Mouse (Mus musculus) embryo, embryonic 10 days (tissue): ENCODE data around the gene Angel2.
"Not testable (repeated sequence)": the region's sequence is repeated elsewhere in the genome, so short reads cannot be mapped to it uniquely, and the experiment has no call there.

Experiments used
- DNase-seq: peaks from one replicate; pipeline ENCODE4 v3.0.0-alpha.2; 2015; ENCODE audit warnings: low spot score

Angel2 gene

DNA sequence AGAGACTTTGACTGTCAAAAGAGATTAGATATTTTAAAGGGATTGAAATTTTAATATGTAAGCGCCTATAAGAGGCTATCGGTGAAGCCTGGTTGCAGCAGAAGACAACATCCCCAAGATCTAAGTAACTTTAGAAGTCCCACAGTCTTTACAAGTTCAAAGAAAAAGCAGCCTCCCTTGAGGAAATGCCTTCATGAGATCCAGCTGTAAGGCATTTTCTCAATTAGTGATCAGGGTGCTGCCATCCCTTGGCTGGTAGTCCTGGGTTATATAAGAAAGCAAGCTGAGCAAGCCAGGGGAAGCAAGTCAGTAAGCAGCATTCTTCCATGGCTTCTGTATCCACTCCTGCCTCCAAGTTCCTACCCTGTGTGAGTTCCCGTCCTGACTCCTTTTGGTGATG is at the start of gene Angel2:
Angel2 (plus strand) TSS at position 301 of the 400 bp plus-strand sequence.
- DNase-seq: not testable (repeated sequence)

DNA sequence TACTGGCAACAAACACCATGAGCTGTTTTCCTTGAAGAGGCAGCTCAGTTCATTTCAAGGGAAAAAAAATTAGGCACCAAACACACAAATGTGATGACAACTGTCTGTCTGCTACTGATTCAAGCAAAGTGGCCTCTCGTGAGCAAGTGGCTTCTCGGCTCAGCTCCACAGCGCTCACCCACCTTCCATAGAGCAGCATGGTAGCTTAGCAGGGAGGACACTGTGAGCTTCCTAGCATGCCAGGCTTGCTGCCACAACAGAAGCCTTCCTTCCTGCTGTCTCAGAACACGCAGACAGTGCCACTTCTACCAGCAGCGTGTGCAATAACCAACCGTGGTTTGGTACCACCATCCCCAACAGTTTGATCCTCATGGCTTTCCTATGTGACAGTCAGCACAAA is 49.2 kb upstream of the Angel2 start:
- DNase-seq: no peak

DNA sequence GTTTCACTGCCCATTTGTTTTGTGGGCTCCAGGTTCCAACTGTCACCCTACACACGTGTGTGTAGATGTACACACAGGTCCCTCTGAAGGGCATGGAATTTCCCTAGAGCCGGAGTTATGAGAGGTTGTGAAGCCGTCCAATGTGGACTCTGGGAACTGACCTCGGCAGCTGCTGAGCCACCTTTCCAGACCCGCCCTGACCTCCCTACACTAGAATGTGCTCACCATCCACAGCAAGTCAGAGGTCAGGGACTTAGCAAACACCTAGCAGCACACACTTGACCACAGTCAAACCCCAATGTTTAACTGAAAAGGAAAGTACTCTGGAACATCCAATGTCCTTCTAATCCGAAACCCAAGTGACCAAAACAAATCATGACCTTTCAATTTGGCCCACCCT is 44.3 kb upstream of the Angel2 start:
- DNase-seq: no peak

DNA sequence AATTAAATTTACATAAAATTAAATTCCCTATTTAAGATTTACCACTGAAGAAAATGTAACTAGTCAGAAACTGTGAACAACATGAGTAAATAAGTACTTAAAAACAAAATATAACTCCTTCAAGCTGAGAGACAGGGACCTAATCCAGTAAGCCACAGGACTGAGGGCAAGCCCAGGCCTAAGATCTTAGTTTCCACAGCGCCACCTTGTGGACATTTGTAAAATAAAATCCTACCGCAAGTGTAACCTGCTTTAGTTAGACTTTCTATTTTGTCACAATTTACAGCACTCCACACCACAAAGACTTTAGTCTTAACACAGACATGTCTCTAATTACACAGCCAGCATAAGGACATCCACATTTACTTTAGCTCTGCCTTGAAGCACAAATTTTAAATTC is 43.5 kb upstream of the Angel2 start:
- DNase-seq: peak; percentile 86

DNA sequence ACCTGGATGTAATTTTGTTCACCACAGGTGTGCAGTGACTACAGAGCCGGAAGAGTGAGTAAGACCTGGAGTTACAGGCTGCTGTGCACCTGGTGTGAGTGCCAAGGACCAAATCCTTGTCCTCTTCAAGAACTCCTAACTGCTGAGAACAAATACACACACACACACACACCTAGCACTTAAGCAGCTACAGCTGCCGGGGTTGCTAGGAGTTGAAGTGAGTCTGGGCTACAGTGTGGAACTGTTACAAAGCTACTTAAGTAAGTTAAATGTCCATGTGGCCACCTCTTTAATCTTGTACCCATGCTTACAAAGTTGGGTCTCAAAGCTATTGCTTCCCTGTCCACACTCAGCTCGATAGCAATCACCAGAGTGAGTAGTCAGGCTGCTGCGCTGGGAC is 38.9 kb upstream of the Angel2 start:
- no peak for DNase-seq

DNA sequence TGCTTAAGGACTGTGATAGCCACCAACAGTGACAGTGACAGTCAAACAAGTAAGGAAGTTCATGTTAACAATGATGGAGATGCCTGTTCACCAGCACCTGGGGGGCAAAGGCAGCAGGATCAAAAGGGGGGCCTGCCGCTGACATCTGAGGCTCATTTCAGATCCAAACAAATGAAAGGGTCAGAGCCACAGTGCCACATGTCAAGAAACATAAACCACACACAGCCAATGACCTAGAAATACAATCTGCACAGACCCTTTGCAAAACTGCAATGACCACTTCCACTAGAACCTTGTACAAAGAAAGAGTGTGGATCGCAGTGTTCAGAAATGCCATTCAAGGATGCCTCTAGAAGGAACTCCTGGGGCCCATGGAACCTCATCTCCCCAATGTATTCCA is 36.9 kb upstream of the Angel2 start:
- no peak for DNase-seq

DNA sequence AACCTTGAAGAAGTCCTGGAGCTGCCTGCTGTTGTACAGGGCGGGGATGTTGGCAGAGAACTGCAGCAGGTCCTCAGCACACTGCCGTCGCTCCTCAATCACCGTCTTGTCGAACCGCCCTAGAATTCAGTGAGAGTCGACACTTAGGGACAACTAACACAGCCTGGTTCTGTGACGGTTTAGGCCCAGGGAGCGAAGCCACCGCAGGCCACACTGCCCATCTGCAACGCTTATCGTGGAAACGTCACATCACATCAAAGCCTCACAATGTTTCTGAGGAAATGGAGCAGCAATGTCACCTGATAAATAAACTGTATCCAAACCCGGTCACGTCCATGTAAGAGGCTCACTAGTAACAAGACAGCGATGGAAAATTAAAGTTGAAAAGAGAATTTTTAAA is 36.3 kb upstream of the Angel2 start:
- DNase-seq: no peak

DNA sequence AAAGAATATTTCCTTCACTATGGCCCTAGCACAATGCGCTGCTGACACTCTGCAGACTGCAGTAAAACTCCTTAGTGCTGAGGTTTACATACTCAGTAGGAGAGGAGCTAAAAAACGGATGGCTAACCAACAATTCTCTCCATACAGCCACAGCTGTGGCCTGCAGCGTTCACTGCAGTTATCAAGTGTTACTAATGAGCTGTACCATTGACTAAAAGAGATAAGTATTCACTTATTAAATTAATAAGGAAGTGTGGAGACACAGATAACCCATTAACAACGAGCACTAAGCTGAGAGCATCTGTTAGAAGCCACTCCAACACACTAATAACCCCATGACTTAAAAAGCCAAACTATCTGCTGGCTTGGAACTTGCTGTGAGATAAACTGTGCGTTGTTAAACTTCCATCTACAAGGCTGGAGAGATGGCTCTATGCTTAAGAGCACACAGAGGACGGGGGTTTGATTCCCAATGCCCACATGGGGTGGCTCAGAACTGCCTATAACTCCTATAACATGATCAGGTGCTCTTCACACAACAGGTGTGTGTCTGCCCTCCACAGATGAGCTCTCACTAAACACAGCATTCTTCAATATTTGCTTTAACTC is 31.2 kb upstream of the Angel2 start:
- DNase-seq: no peak

DNA sequence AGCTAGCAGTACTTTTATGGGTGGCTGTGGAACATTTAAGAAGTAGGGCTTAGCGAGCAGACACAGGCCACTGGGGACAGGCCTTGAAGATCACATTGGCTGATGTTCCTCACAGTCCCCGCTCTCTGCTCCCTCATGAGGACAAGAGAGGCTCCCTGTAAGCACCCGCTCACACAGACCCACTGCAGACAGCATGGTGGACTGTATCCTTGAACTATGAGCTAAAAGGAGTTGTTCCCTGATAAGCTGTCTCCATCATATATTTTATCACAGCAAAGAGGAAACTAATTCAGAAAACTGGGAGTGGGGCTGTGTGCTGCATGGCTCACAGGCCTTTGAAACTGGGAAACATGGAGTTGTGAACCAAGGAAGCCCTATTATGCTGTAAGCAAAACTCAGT is 26.7 kb upstream of the Angel2 start:
- no peak for DNase-seq

DNA sequence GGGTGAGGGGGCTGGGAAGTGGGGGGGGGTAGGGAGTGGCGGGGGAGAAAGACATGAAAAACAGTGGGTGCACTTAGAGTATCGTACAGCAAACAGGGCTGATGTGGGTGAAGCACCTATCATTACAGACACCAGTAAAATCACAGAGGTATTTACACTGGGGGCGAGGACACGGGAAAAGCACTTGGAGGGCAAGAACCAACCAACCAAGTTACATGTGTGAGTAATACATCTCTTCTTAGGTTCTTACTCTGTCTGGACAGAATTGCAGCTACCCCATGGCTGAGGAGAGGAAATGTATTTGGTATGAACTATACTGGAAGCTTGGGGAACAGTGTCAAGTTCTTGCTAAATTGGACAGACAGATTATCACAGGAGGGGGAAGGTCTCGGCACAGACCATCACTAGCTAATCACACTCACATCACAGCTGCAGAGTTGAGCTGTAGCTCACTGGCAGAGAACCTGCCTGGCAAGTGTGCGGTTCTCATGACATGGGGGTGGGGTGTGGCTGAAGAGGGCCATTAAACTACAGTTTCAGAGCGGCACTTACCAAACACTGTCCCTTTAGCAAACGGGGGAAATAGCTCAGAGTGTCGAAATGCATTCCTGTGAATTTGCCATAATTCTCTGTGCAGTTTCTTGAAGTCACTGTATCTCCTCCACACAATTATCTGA is 25.9 kb upstream of the Angel2 start:
- no peak for DNase-seq

DNA sequence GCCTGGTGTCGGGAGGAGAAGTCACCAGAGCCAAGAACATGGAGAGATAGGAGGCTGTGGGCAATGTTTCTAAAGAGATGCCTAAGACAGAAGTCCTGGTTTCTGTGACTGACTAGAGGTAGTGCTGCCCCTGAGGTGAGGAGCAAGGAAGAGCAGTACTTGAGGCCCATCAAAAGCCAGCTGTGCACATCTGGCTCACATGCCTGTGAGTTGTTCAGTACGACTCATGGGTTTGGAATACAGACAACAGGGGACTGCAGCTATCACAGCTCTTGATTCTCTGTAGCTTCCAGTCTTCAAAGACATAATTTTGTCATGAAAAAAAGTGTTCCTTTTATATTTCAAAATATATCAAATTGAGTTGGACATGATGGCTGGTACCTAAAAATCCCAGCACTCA is 23.8 kb upstream of the Angel2 start:
- no peak for DNase-seq

DNA sequence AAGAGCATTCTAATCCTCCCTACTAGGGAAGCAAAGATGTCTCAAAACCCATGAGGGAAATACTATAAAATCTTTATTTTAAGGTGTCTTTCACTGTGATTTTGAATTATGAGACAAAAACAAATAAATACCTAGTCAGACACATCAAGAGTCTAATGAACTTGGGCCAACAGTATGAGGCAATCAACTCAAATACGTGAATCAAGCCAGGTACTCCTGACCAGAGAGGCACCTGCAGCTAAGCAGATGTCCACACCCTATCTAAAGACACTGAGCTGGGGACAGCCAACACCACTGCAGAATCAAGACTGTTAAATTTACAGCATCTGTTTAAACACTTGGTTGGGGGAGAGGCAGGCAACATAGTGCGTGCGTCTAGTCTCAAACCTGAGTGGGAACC is 20.8 kb upstream of the Angel2 start:
- no peak for DNase-seq

DNA sequence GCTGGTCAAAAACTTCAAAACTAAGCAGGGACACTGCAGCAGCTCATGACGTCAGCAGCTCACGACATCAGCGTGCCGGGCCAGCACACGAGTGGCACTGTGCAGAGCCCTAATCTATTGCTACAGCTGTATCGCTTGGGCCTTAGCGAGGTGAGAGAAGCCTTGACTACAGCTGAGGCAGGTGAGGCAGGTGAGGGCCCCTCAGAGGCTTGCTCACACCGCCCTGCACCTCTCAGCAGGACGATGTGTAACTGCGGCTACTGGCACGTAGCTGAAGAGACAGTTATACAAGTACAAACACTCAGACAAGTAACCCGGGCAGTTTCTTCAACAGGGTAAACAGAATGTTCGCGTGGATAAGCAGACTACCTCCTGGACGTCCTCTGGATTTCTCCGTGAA is 20.2 kb upstream of the Angel2 start:
- DNase-seq: no peak

DNA sequence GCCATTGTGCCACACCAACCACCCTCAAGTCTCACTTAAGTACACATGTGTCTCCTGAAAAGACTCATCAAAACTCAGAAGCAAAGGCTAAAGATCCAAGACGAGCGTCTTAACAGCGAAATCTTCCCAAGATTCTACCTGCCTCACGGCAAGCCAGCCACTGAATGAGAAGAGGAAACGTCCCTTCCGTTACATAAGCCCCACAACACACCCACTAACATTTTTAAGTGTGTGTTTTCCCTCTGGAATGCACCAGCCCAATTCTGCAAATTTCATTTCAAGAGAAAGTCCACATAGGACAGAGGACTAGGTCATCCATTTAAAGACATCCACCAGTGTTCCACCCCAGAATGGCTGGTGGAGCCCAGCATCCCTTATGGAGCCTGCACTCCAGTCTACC is 14.1 kb upstream of the Angel2 start:
- DNase-seq: no peak

DNA sequence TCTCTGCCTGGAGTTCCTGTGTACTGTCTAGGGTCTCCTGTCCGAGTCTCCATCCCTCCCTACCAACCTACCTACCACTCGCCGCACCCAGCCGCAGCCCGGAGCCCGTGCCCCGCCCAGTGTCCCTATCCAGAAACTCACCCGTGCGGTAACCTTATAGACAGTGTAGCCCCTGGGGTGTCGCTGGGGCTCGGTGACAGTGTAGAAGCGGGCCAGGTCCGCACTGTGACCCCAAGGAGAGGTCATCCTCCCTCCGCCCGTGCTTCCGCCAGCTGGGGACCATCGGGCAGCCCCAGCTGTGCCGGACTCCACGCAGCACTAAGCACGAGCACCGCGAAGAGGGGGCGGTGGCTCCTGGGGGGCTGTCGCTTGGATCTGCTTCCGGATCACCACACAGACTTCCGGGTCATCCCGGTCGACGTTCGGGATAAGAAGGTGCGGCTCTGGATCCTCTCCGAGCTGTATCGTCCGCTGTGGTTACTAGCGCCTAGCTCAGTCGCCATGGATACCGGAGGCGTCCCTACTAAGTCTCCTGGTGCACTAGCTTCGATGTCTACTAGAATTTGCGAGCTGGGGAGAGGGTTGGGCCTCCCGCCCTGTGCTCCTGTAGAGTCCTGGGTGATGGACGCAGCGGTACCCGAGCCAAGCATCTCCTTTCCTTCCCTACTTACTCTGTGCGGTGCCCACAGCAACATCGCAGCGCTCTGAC is 13.3 kb upstream of the Angel2 start, which contains the start of gene Rps6kc1:
Rps6kc1 (minus strand) TSS at position 356 of the 709 bp plus-strand sequence.
- peak; percentile 86 for DNase-seq

DNA sequence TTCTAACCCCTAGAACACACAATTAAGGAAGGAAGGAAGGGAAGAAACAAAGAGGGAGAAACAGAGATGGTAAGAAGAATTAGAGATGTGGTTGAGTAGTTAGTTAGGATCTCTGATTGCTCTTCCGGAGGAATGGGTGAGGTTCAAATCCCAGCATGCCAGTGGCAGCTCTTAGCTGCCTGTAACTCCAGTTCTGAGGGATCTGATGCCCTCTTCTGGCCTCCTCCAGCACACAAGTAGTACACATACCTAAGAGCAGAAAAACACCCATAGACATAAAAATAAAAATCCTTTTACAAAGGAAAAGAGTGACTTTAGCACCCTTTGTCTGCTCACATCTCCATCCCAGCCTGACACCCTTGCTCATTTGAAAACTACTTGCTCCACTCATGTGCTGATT is 12.3 kb upstream of the Angel2 start:
- no peak for DNase-seq

DNA sequence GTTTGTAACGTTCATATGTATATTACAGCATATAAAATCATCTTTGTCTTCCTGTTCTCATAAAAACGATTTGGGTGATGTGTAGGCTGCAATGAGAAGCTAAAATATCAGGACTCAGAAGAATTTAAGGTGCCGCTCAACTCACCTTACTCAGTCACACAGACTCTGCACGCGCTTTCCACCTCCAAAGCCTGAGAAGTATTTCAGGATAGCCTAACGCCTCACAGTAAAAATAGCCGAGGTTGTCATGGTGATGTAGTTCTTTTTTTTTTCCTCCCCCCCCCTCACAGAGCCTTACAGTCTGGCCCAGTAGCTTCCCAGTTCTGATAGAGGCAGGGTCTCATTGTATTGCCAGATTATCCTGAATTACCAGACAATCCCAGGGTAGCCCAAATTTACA is 6.0 kb upstream of the Angel2 start:
- DNase-seq: no peak

DNA sequence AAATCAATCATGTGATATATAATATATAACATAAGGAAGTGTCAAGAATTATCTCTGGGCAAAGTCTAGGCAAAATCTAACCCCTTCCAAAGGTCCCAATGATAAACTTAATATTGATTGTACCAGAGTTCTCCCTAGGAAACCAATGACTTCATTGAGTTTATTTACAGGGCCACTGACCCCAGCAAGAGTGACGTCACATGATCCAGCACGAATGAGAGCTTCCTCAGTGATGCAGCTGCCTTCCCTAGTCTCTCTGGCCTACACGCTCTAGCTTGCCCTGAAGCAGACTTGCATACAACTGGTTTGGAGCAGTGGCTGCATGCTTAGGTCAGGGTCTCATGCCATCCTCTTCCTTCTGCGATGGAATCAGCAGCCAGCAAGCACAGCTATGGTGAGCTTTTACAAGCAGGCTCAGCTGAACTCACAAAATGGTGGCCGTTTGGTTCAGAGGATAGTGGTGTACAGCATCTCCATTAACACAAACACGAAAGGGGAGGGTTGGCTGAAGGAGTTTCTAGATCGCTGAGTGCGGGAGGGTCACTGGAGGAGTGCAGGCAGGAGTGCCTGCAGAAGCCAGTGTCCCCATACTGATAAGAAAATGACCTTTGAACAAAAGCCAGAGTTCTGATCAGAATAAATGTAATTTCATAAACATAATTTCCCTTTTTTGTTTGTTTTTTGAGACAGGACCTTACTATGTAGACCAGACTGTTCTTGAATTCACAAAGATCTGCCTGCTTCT is 5.0 kb upstream of the Angel2 start:
- DNase-seq: no peak

DNA sequence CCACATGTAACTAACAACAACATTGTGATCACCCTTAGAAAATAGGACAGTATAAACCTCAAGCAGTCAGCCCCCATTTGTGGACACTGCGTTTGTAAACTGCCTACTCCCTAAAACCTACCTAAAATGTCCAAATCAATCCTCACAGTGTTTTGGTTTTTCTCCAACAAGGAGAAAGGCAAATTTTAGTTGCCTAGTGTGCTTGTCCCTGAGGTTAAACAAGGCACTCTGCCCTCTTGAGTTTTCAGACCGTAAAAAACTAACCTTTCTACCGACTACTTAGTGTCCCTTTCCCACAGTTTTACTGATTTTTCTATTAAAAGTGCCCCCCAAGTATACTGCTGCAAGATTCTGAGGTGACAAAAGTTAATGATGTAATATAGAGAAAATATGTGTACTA is 2.4 kb downstream of the Angel2 start:
- DNase-seq: no peak

DNA sequence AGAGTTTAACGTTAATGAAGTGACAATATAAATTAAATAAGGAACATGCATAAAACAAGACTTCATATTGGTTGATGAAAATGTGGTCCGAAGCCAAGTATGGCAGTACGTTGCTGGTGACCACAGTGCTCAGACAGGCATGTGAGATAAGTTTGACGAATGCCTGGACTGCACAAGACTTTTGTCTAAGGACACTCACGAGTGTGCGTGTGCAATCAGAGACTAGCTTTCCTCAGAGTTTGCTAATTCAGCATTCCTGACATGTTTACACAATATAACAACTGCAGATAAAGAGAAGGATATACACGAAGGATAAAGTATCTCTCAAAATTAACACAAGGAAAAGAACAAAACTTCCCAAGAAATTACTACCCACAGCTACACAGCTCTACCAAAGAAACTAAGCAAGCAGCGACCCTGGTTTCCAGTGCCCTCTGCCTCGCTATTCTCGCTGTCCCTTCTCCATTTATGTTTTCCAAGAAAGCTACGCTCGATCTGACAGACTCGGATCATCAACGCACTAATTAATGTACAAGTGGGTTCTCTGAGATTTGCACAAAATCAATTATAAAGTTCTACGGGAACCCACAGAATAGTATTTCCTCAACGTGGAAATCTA is 2.9 kb downstream of the Angel2 start:
- DNase-seq: peak; percentile 36

DNA sequence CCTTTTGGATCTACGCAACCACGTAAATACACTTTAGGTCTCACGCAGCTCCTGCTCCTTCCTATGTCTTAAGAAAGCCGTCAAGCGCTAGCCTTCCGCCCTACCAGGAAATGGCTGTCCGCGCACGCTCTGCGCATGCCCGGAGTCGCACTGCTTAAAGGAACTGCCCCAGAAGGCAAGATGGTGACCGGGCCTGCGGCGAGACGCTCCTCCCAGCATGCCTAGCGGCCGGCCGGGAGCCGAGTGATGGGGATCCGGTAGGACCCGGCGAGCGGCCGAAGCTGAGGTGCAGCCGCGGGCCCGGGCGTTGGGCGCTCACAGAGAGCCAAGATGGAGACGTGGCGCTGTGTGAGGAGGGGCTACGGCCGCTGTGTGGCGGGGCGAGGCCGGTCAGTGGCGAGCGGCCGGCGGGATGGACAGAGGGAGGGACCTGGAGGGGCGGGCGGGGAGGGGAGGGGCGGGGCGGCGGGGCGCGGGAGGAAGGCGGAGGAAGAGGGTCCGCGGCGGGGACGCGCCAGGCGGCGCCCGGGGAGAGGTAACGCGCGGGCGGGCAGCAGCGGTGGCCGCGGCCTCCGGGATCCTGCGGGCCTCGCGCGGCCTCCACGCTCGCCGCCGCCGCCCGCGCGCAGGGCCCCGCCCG is 3.6 kb downstream of the Angel2 start:
- DNase-seq: peak; percentile 99
